In the genomic region with DNA sequence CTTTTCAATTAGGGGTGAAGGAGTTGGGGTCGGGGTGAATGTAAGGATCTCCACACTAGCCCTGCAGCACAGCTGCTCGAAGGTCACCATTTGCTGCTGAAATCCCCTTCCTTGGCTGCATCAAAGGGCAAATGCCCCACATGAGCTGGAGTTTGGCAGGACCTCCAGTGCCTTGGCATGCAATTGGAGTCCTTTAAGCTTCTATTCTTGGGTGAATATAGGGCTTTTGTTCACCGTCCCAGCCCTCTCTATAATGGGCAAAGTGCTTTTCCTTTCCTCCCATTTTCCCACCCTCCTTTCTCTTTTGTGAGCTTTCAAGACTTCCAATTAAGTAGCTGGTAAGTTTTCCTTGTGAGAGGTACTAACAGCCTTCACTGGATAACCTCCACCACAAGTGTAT, we compare ENCODE assay signal across 16 mouse cellular contexts.
DNase-seq lines count a peak whose midpoint lies in the region; ATAC-seq and TF ChIP-seq lines count a peak whose summit lies in the region.
"Had no signal": no experiment of that assay in that cellular context is flagged by ENCODE, and none has a peak within 500 bp of the region (broad histone marks: within the 10 kb centered on the region; RNA-seq: fewer than 3 reads in every experiment).

No protein-coding gene starts in this region.

- H3K4me1 ChIP-seq in neural tube, embryonic 15.5 days = peaks cover 24% of the 10 kb centered on the region
- peaks cover 41% of the 10 kb centered on the region for H3K4me1 ChIP-seq in forebrain, embryonic 13.5 days
- H3K4me1 ChIP-seq: heart, embryonic 10.5 days; liver, embryonic 13.5 days; lung, embryonic 15.5 days had no signal

- peak in 1 of 2 experiments; percentile 41 for DNase-seq in layer of hippocampus, adult 2 months (ENCODE audit: low spot score in 2 of 2)
- no peak for DNase-seq in layer of hippocampus, postnatal 25 days (ENCODE audit: extremely low spot score in 1 of 2, low spot score in 1 of 2)
- no peak for DNase-seq in neural tube, embryonic 10.5 days (ENCODE audit: extremely low spot score, low spot score)
- no peak for DNase-seq in natural killer cell, adult 2 months (ENCODE audit: low spot score in 2 of 2)
- DNase-seq: adrenal gland, postnatal 36 days; cerebellum, adult 8-10 months; heart, postnatal 10 days; liver, embryonic 13.5 days had no signal

- ATAC-seq in neural tube, embryonic 15.5 days (ENCODE audit: low FRiP score) = no peak
- peak; percentile 56 for ATAC-seq in forebrain, embryonic 13.5 days
- ATAC-seq in CD4-positive, CD25-positive, alpha-beta regulatory T cell, adult 4 months = no peak
- ATAC-seq: intestine, postnatal 0 days had no signal

- H3K27me3 ChIP-seq in neural tube, embryonic 15.5 days (replicated peaks) = no peaks in the 10 kb centered on the region
- H3K27me3 ChIP-seq in forebrain, embryonic 13.5 days = no peaks in the 10 kb centered on the region
- H3K27me3 ChIP-seq: liver, embryonic 13.5 days; lung, embryonic 15.5 days; neural tube, embryonic 13.5 days had no signal

- H3K9ac ChIP-seq in neural tube, embryonic 15.5 days (replicated peaks) = no peak overlapping the region
- H3K9ac ChIP-seq in forebrain, embryonic 13.5 days = no peak overlapping the region
- H3K9ac ChIP-seq: hindbrain, embryonic 14.5 days; liver, embryonic 13.5 days; lung, embryonic 15.5 days; neural tube, embryonic 13.5 days had no signal

- no peak for TF ChIP-seq CTCF in layer of hippocampus, adult 2 months (conservative IDR thresholded peaks at IDR 0.05)

- no peak overlapping the region for H3K4me3 ChIP-seq in layer of hippocampus, adult 2 months
- no peak overlapping the region for H3K4me3 ChIP-seq in neural tube, embryonic 15.5 days (replicated peaks)
- no peak overlapping the region for H3K4me3 ChIP-seq in forebrain, embryonic 13.5 days
- H3K4me3 ChIP-seq: heart, embryonic 10.5 days; liver, embryonic 13.5 days; lung, embryonic 15.5 days; neural tube, embryonic 13.5 days had no signal

- H3K27ac ChIP-seq in layer of hippocampus, adult 2 months = peak overlapping the region; percentile 84
- peak overlapping the region; percentile 13; the same call in 1 of the 2 replicates for H3K27ac ChIP-seq in neural tube, embryonic 15.5 days (replicated peaks)
- H3K27ac ChIP-seq in forebrain, embryonic 13.5 days = peak overlapping the region; percentile 62
- H3K27ac ChIP-seq: heart, embryonic 10.5 days; hindbrain, embryonic 14.5 days; liver, embryonic 13.5 days; lung, embryonic 15.5 days; neural tube, embryonic 13.5 days had no signal

- H3K36me3 ChIP-seq in neural tube, embryonic 15.5 days = no peaks in the 10 kb centered on the region
- H3K36me3 ChIP-seq in forebrain, embryonic 13.5 days (ENCODE audit: poor library complexity, severe bottlenecking) = no peaks in the 10 kb centered on the region
- H3K36me3 ChIP-seq: heart, embryonic 10.5 days; liver, embryonic 13.5 days; lung, embryonic 15.5 days; neural tube, embryonic 13.5 days had no signal

- H3K4me2 ChIP-seq in neural tube, embryonic 15.5 days = no peak overlapping the region
- no peak overlapping the region for H3K4me2 ChIP-seq in forebrain, embryonic 13.5 days
- H3K4me2 ChIP-seq: hindbrain, embryonic 14.5 days; liver, embryonic 13.5 days; lung, embryonic 15.5 days; neural tube, embryonic 13.5 days had no signal

- WGBS in neural tube, embryonic 15.5 days = 14% methylated on average over 3 of the region's 3 CpGs
- 3% methylated on average over 3 of the region's 3 CpGs for WGBS in forebrain, embryonic 13.5 days

- H3K9me3 ChIP-seq in neural tube, embryonic 15.5 days (replicated peaks) = no peaks in the 10 kb centered on the region
- no peaks in the 10 kb centered on the region for H3K9me3 ChIP-seq in forebrain, embryonic 13.5 days (replicated peaks)
- H3K9me3 ChIP-seq: heart, embryonic 10.5 days; liver, embryonic 13.5 days; lung, embryonic 15.5 days; neural tube, embryonic 13.5 days had no signal

Comparison
In these comparisons a context has a peak if more than half of its experiments do, and no peak if none do; other contexts are left out.
1. H3K27ac ChIP-seq: peak in every context shown above with its lines; median percentile 84 in layer of hippocampus, adult 2 months; 62 in forebrain, embryonic 13.5 days; 13 in neural tube, embryonic 15.5 days.